Mouse (Mus musculus): ENCODE data around the gene Dtx3l. TPM values are rescaled to one million over a fixed set of nuclear protein-coding genes. Genes with fewer than 3 reads are reported as not detected.
A peak's percentile ranks its signal among the peaks of the same experiment; 100 is the strongest.
"Not testable (repeated sequence)": the region's sequence is repeated elsewhere in the genome, so short reads cannot be mapped to it uniquely, and the experiment has no call there.

The Dtx3l gene
- polyA plus RNA-seq, 1 experiment from 2014 or later = 8.2 TPM

GRCm38 (mm10) chr16:35967319-35967718 lies 28.4 kb upstream of the Dtx3l start:
- CTCF ChIA-PET = interaction anchor here (1.3 kb wide), 1 partner anchor 18 kb away, joined by 4 read pairs; no protein-coding TSS in a partner anchor
- POLR2A ChIA-PET = interaction anchor here (0.6 to 0.7 kb wide), 2 partner anchors 110 to 516 kb away, joined by 3 read pairs; no protein-coding TSS in a partner anchor
- no peak for ATAC-seq
- no peak for DNase-seq (ENCODE audit: low read depth, low spot score)
- no peaks in the 10 kb centered on the region for H3K27me3 ChIP-seq
- in situ Hi-C loops (cut with MboI; ENCODE audit: low pct_unique_long_range_greater_than_20kb) = no loop called here
- peak; percentile 32 for TF ChIP-seq CTCF (IDR thresholded peaks at IDR 0.05)

- in situ Hi-C loops (cut with MboI; ENCODE audit: low pct_unique_long_range_greater_than_20kb) = no loop called here
- DNase-seq (ENCODE audit: low read depth, low spot score) = no peak
- no peak for ATAC-seq
- POLR2A ChIA-PET = interaction anchor here (0.6 kb wide), 1 partner anchor 517 kb away, joined by 3 read pairs; no protein-coding TSS in a partner anchor
- CTCF ChIA-PET = interaction anchor here (0.9 kb wide), 1 partner anchor 23 kb away, joined by 3 read pairs; no protein-coding TSS in a partner anchor
- no peaks in the 10 kb centered on the region for H3K27me3 ChIP-seq
- no peak for TF ChIP-seq CTCF (IDR thresholded peaks at IDR 0.05)
Observed at GRCm38 (mm10) chr16:35966411-35967115, 27.6 kb upstream of the Dtx3l start.

- H3K27me3 ChIP-seq; DNase-seq (ENCODE audit: low read depth, low spot score); in situ Hi-C loops (cut with MboI; ENCODE audit: low pct_unique_long_range_greater_than_20kb); ATAC-seq; POLR2A ChIA-PET: not testable (repeated sequence)
- CTCF ChIA-PET = interaction anchor here (0.9 kb wide), 1 partner anchor 23 kb away, joined by 3 read pairs; no protein-coding TSS in a partner anchor
Observed at GRCm38 (mm10) chr16:35965991-35966390, 27.0 kb upstream of the Dtx3l start.

- ATAC-seq (no peak), DNase-seq (ENCODE audit: low read depth, low spot score) (no peak)
- ChIA-PET POLR2A (no interaction called here), CTCF (interaction anchor here (1.4 kb wide), 1 partner anchor 13 kb away, joined by 3 read pairs; no protein-coding TSS in a partner anchor)
- H3K27me3 ChIP-seq = no peaks in the 10 kb centered on the region
- in situ Hi-C loops (cut with MboI; ENCODE audit: low pct_unique_long_range_greater_than_20kb) = no loop called here
- TF ChIP-seq CTCF (IDR thresholded peaks at IDR 0.05) = no peak
Observed at GRCm38 (mm10) chr16:35952628-35953130, 13.7 kb upstream of the Dtx3l start.

- H3K27me3 ChIP-seq = no peaks in the 10 kb centered on the region
- in situ Hi-C loops (cut with MboI; ENCODE audit: low pct_unique_long_range_greater_than_20kb) = no loop called here
- no peak for DNase-seq (ENCODE audit: low read depth, low spot score)
- POLR2A ChIA-PET = no interaction called here
- ATAC-seq = no peak
- no peak for TF ChIP-seq CTCF (IDR thresholded peaks at IDR 0.05)
- CTCF ChIA-PET = interaction anchor here (1.4 kb wide), 1 partner anchor 11 kb away, joined by 3 read pairs; no protein-coding TSS in a partner anchor
Observed at GRCm38 (mm10) chr16:35951216-35951615, 12.3 kb upstream of the Dtx3l start.

- H3K27me3 ChIP-seq = no peaks in the 10 kb centered on the region
- in situ Hi-C loops (cut with MboI; ENCODE audit: low pct_unique_long_range_greater_than_20kb) = no loop called here
- no peak for TF ChIP-seq CTCF (IDR thresholded peaks at IDR 0.05)
- ChIA-PET CTCF (no interaction called here), POLR2A (no interaction called here)
- ATAC-seq (no peak), DNase-seq (ENCODE audit: low read depth, low spot score) (no peak)
Observed at GRCm38 (mm10) chr16:35949264-35949663, 10.3 kb upstream of the Dtx3l start.

- ChIA-PET POLR2A (no interaction called here), CTCF (no interaction called here)
- TF ChIP-seq CTCF (IDR thresholded peaks at IDR 0.05) = peak; percentile 69
- in situ Hi-C loops (cut with MboI; ENCODE audit: low pct_unique_long_range_greater_than_20kb) = no loop called here
- DNase-seq (ENCODE audit: low read depth, low spot score) (no peak), ATAC-seq (no peak)
- H3K27me3 ChIP-seq = no peaks in the 10 kb centered on the region
Observed at GRCm38 (mm10) chr16:35941382-35941781, 2.4 kb upstream of the Dtx3l start.

- ChIA-PET POLR2A (interaction anchor here (1.1 kb wide), 1 partner anchor 132 kb away, joined by 4 read pairs; no protein-coding TSS in a partner anchor), CTCF (interaction anchor here (0.7 to 1.3 kb wide), 7 partner anchors 12 to 97 kb away, joined by 3 to 4 read pairs (median 3); no protein-coding TSS in a partner anchor)
- no peaks in the 10 kb centered on the region for H3K27me3 ChIP-seq
- in situ Hi-C loops (cut with MboI; ENCODE audit: low pct_unique_long_range_greater_than_20kb) = loop anchor here (5.0 kb wide), 1 partner anchor 67 kb away; the partner anchor contains the start of gene Parp14
- peak; percentile 87 for TF ChIP-seq CTCF (IDR thresholded peaks at IDR 0.05)
- DNase-seq (ENCODE audit: low read depth, low spot score) = no peak
- peak; percentile 70 for ATAC-seq
Observed at GRCm38 (mm10) chr16:35939690-35940089, 739 bp upstream of the Dtx3l start.

GRCm38 (mm10) chr16:35939261-35939660 lies 310 bp upstream of the Dtx3l start:
- no peak for TF ChIP-seq CTCF (IDR thresholded peaks at IDR 0.05)
- H3K27me3 ChIP-seq = no peaks in the 10 kb centered on the region
- ATAC-seq (no peak), DNase-seq (ENCODE audit: low read depth, low spot score) (no peak)
- ChIA-PET POLR2A (interaction anchor here (1.1 kb wide), 1 partner anchor 133 kb away, joined by 4 read pairs; no protein-coding TSS in a partner anchor), CTCF (interaction anchor here (0.7 to 1.3 kb wide), 7 partner anchors 13 to 97 kb away, joined by 3 to 4 read pairs (median 3); no protein-coding TSS in a partner anchor)
- in situ Hi-C loops (cut with MboI; ENCODE audit: low pct_unique_long_range_greater_than_20kb) = loop anchor here (5.0 kb wide), 1 partner anchor 67 kb away; the partner anchor contains the start of gene Parp14

- CTCF ChIA-PET = no interaction called here
- POLR2A ChIA-PET = no interaction called here
Observed at GRCm38 (mm10) chr16:35933181-35933580, 5.8 kb downstream of the Dtx3l start.

More at GRCm38 (mm10) chr16:35933181-35933580, 5.8 kb downstream of the Dtx3l start:
- in situ Hi-C loops (cut with MboI; ENCODE audit: low pct_unique_long_range_greater_than_20kb) = no loop called here
- no peaks in the 10 kb centered on the region for H3K27me3 ChIP-seq
- no peak for TF ChIP-seq CTCF (IDR thresholded peaks at IDR 0.05)
- ATAC-seq (no peak), DNase-seq (ENCODE audit: low read depth, low spot score) (no peak)

All from Patski (cell line).